Mouse (Mus musculus) heart, postnatal 0 days (tissue): Measurements from ENCODE around the gene Traf6. TPM values are rescaled to one million over a fixed set of nuclear protein-coding genes. Genes with fewer than 3 reads are reported as not detected.

ENCODE experiments used
- ATAC-seq: fragments of 200-750 bp; cut with Nextera tagmentation; 2 replicates; pipeline ENCODE4 v1.8.0; 2017; ENCODE audit warnings: low read depth, moderate number of reproducible peaks, moderate library complexity; ENCODE audit not compliant: insufficient read depth
- DNase-seq: peaks from one replicate; pipeline ENCODE4 v3.0.0-alpha.2; 2016; ENCODE audit warnings: low spot score
- H3K27ac ChIP-seq: fragments of 300-500 bp; sonication (generic); 2 replicates; pipeline ENCODE4 v1.5.1; 2014; ENCODE audit warnings: low read depth, mild to moderate bottlenecking
- H3K27me3 ChIP-seq: fragments of 300-500 bp; sonication (generic); 2 replicates; pipeline ENCODE4 v1.6.1; 2014; ENCODE audit warnings: low read length, mixed read lengths; ENCODE audit not compliant: control insufficient read depth, insufficient read depth
- H3K36me3 ChIP-seq: fragments of 300-500 bp; sonication (generic); replicated peaks from 2 replicates; pipeline ENCODE4 v1.6.1; 2014; ENCODE audit warnings: low read length, mixed read lengths; ENCODE audit not compliant: control insufficient read depth, insufficient read depth
- H3K4me1 ChIP-seq: fragments of 300-500 bp; sonication (generic); 2 replicates; pipeline ENCODE4 v1.6.1; 2014; ENCODE audit warnings: antibody characterized with exemption; ENCODE audit not compliant: control insufficient read depth, insufficient read depth
- H3K4me2 ChIP-seq: fragments of 300-500 bp; sonication (generic); 2 replicates; pipeline ENCODE4 v1.6.1; 2014; ENCODE audit warnings: low read depth, mild to moderate bottlenecking, low read length, moderate library complexity
- H3K4me3 ChIP-seq: fragments of 300-500 bp; sonication (generic); 2 replicates; pipeline ENCODE4 v1.5.1; 2014; ENCODE audit warnings: low read depth, low read length
- H3K9ac ChIP-seq: fragments of 300-500 bp; sonication (generic); replicated peaks from 2 replicates; pipeline ENCODE4 v1.6.1; 2014; ENCODE audit warnings: low read depth, low read length, mixed read lengths
- H3K9me3 ChIP-seq: fragments of 300-500 bp; sonication (generic); replicated peaks from 2 replicates; pipeline ENCODE4 v1.6.1; 2016; ENCODE audit warnings: low read length; ENCODE audit not compliant: control insufficient read depth
- CTCF ChIP-seq: IDR thresholded peaks from 2 replicates; pipeline ENCODE4 v1.5.1; 2016; ENCODE audit warnings: antibody characterized with exemption, control low read depth, low read depth
- EP300 ChIP-seq: IDR thresholded peaks from 2 replicates; pipeline ENCODE4 v1.6.1; 2016; ENCODE audit warnings: antibody characterized with exemption, low read depth
- WGBS: fragments of 180-500 bp; shearing (Covaris S2); extraction: QIAGEN DNeasy Blood & Tissue Kit; methylation state at CpG from one replicate; pipeline ENCODE4 v1.1.7; 2014; 5-methylcytosine and 5-hydroxymethylcytosine counted together
- polyA plus RNA-seq: library from polyadenylated mRNA; unstranded; fragments of >200 nt; fragmentation: Nextera tagmentation; extraction: Ambion mirVana; gene quantifications from 2 replicates; pipeline ENCODE4 v1.2.1, GENCODE M21; 2015
- total RNA-seq: library from RNA; depleted of rRNA; stranded (reverse); fragments of >200 nt; gene quantifications from 2 replicates; pipeline ENCODE4 v1.2.3, GENCODE M21; 2014; ENCODE audit warnings: low replicate concordance

The Traf6 gene
- total and polyA plus RNA-seq, 2 experiments from 2014 or later = 3.3 to 13.9 TPM

- Histone ChIP-seq H3K27me3 (no peaks in the 10 kb centered on the region), H3K4me3 (no peak overlapping the region), H3K9ac (no peak overlapping the region), H3K4me2 (no peak overlapping the region), H3K9me3 (no peaks in the 10 kb centered on the region), H3K36me3 (no peaks in the 10 kb centered on the region), H3K27ac (no peak overlapping the region), H3K4me1 (no peaks in the 10 kb centered on the region)
- peak; percentile 98 for TF ChIP-seq CTCF
- no peak for TF ChIP-seq EP300
- peak; percentile 81; the same call in 1 of the 2 replicates for ATAC-seq
- WGBS = 21% methylated on average over 9 of the region's 9 CpGs
- peak; percentile 82 for DNase-seq
Observed at GRCm38 (mm10) chr2:101665058-101665702, 13.0 kb upstream of the Traf6 start.

GRCm38 (mm10) chr2:101665703-101666092 is 12.5 kb upstream of the Traf6 start:
- H3K4me1 ChIP-seq = no peaks in the 10 kb centered on the region
- H3K4me2 ChIP-seq = no peak overlapping the region
- TF ChIP-seq EP300 (no peak), CTCF (no peak)
- no peak for DNase-seq
- H3K27me3 ChIP-seq = no peaks in the 10 kb centered on the region
- ATAC-seq = no peak
- no peak overlapping the region for H3K4me3 ChIP-seq
- H3K9ac ChIP-seq = no peak overlapping the region
- no peak overlapping the region for H3K27ac ChIP-seq
- H3K36me3 ChIP-seq = no peaks in the 10 kb centered on the region
- no peaks in the 10 kb centered on the region for H3K9me3 ChIP-seq
- WGBS = 82% methylated on average over 3 of the region's 3 CpGs

- Histone ChIP-seq H3K9me3 (no peaks in the 10 kb centered on the region), H3K4me2 (no peak overlapping the region), H3K27ac (no peak overlapping the region), H3K9ac (no peak overlapping the region), H3K4me3 (no peak overlapping the region), H3K36me3 (no peaks in the 10 kb centered on the region), H3K4me1 (no peaks in the 10 kb centered on the region), H3K27me3 (no peaks in the 10 kb centered on the region)
- DNase-seq = no peak
- WGBS = 63% methylated on average over 3 of the region's 3 CpGs
- TF ChIP-seq EP300 = no peak
- no peak for TF ChIP-seq CTCF
- ATAC-seq = no peak
Observed at GRCm38 (mm10) chr2:101668751-101669150, 9.5 kb upstream of the Traf6 start.

GRCm38 (mm10) chr2:101673547-101673946 is 4.7 kb upstream of the Traf6 start:
- no peaks in the 10 kb centered on the region for H3K4me1 ChIP-seq
- no peak for TF ChIP-seq EP300
- TF ChIP-seq CTCF = no peak
- no peaks in the 10 kb centered on the region for H3K9me3 ChIP-seq
- H3K27ac ChIP-seq = no peak overlapping the region
- WGBS = 50% methylated on average over 3 of the region's 3 CpGs
- H3K4me2 ChIP-seq = no peak overlapping the region
- H3K9ac ChIP-seq = no peak overlapping the region
- ATAC-seq (no peak), DNase-seq (no peak)
- H3K4me3 ChIP-seq = no peak overlapping the region
- no peaks in the 10 kb centered on the region for H3K27me3 ChIP-seq
- no peaks in the 10 kb centered on the region for H3K36me3 ChIP-seq

GRCm38 (mm10) chr2:101679164-101679784 is 1.0 kb downstream of the Traf6 start:
- TF ChIP-seq CTCF = no peak
- TF ChIP-seq EP300 = no peak
- WGBS = 6% methylated on average over 15 of the region's 15 CpGs
- no peak overlapping the region for H3K27ac ChIP-seq
- peaks cover under 1% of the 10 kb centered on the region for H3K36me3 ChIP-seq
- H3K9me3 ChIP-seq = no peaks in the 10 kb centered on the region
- peaks cover 7% of the 10 kb centered on the region; the same call in 1 of the 2 replicates for H3K4me1 ChIP-seq
- H3K4me2 ChIP-seq = peak overlapping the region; percentile 89
- ATAC-seq (no peak), DNase-seq (peak; percentile 10)
- H3K9ac ChIP-seq = peak overlapping the region; percentile 85
- no peaks in the 10 kb centered on the region for H3K27me3 ChIP-seq
- peak overlapping the region; percentile 88 for H3K4me3 ChIP-seq
